Mouse (Mus musculus) heart, adult 8-10 months (tissue): ENCODE data around the gene Cdc34b. TPM values are rescaled to one million over a fixed set of nuclear protein-coding genes. Genes with fewer than 3 reads are reported as not detected.
"Not testable (repeated sequence)": the region's sequence is repeated elsewhere in the genome, so short reads cannot be mapped to it uniquely, and the experiment has no call there.

Source experiments
- DNase-seq: peaks from one replicate; pipeline ENCODE4 v3.0.0; 2022; ENCODE audit warnings: low spot score
- total RNA-seq, 4 experiments: library from RNA; stranded (reverse); gene quantifications; 2 replicates each; pipeline ENCODE4 v1.2.4; 2022

Cdc34b gene
- total RNA-seq, result under 1 TPM; 0.52 to 0.97 (median 0.88) TPM

DNA sequence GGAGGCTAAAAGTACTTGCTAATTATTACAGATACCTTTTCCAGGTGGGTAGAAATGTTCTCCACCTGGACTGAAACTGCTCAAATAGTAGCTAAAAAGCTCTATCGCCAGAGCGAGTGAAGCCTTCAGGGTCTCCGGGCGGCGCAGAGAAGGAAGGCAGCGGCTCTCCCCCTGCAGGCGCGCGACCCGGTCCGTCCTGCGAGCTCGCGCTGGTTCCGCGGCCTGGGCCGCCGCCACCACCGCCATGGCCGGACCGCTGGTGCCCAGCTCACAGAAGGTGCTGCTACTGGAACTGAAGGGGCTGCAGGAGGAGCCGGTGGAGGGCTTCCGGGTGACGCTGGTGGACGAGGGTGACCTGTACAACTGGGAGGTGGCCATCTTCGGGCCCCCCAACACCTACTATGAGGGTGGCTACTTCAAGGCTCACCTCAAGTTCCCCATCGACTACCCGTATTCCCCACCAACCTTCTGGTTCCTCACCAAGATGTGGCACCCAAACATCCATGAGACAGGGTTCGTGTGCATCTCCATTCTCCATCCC lies at the start of gene Cdc34b:
Gene Cdc34b (plus strand): TSS at position 51 of the 541 bp plus-strand sequence.
- DNase-seq, result no peak

DNA sequence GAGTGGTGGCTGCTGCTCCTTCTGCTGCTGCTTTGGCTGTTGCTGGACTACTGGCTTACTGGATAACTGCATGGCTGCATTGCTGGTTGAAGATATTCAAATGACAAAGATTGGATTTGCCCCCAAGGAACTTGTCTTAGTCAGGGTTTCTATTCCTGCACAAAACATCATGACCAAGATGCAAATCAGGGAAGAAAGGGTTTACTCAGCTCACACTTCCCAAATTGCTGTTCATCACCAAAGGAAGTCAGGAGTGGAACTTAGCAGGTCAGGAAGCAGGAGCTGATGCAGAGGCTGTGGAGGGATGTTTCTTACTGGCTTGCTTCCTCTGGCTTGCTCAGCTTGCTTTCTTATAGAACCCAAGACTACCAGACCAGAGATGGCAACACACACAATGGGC lies 49.1 kb upstream of the Cdc34b start:
- not testable (repeated sequence) for DNase-seq

DNA sequence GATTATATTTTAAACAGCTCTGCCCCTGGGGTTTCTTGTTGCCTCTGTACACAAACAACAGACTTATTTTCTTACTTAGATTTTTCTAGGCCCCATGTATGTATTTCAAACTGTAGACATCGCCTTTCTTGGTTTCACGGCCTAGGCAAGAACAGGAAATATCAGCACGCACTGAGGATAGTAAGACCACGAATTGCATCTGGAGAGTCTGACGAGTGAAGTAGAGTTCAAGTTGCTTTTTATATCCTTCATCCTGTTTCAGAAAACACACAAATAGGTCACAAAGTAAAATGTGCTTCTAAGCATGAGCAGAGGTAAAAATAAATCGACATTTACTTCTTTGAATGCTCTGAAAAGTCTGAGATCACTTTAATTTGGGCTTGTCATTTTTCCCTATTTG lies 46.1 kb upstream of the Cdc34b start:
- DNase-seq, result no peak

DNA sequence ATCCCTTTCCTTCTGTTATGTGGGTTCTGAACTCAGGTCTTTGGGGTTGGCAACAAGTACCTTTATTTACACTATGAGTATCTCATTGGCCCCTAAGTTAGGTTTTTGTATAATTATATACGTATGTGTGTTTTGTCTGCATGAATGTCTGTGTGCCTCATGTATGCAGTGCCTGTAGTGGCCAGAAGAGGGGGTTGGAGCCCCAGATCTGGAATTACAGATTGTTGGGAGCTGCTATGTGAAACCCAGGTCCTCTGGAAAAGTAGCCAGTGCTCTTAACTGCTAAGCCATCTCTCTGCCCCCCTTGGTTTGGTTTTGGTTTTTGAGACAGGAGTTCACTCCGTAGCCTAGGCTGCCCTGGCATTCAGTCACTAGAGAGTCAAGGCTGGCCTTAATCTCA lies 44.4 kb upstream of the Cdc34b start:
- DNase-seq, result no peak

DNA sequence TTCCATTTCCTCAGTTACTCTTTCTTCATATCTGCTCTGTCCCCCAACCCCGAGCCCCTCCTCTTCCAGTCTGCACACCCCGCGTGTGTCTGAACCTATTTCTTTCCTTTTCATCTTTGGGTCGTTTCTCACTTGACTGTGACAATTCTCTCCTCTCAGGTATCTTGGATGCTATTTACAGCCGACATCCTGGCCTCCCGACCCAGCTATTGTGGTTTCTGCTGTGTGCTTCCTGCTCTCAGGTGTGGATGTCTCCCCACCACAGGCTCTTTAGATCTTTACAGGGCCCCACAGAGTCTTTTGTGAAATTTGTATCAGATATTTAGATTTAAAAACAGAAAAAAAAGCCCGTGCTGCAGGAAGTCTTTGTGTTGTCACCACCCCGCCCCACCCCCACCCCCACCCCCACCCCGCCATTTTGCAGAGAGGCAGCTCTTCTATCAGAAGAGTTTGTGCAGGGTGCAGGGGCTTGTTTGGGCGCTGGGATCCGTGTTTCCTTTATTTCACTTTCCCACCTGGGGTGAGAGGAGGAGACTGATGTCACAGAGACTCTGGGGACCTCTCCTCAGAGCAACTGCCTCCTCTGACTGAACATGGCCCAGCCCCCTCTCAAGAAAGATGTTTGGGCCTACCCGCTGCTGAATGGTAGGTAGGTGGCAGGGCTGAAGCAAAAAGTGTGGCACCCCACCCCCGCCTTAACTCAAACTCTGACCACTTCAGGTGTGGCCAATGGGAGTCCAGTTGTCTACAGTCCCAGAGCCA lies 43.7 kb upstream of the Cdc34b start:
- DNase-seq, result no peak

DNA sequence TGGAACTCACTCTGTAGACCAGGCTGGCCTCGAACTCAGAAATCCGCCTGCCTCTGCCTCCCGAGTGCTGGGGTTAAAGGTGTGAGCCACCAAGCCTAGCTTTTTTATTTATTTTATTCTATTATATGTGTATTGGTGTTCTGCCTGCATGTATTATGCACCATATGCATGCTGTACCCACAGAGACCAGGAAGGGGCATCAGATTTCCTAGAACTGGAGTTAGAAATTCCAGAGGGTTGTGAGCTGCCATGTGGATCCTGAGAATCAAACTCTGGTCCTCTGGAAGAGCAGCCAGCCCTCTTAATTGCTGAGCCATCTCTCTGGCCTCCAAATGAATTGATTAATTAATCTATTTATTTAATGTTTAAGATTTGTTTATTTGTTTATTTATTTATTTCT lies 42.2 kb upstream of the Cdc34b start:
- DNase-seq, result no peak

DNA sequence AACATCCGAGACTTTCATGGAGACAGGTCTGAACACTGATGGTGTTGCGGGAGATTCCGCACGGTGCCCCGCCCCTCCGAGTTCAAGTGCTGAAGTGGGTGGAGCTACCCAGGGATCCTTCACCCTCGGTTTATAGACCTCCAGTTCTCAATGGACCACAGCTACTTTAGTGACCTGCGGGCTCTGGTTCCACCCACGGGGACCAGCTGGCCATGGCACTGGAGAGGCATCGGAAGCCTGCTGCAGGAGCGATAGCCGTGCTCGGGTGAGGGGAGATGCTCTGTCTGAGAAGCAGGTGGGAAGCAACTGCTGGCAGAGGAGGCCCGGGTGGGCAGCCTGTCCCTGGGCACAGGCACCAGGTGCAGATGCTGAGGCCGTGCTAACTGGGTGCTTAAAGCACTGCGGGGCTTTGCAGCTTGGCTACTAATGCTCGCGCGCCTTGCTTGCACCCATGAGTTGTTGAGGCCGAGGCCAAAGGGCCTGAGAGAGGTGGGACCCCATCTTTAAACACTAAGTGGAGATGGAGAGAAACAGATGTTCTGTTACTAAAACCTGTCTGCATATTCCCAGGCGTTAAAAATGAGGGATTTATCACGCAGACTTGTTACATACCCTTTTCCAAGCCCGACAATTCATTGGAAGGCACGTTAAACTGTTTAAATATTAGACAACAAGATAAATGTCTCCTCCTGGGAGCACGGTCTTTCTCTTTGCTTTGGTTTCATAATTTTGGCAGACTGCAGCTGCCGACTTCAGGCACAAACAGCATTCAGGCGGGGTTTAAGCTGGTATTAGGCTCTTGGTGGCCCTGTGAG lies 40.0 kb upstream of the Cdc34b start:
- no peak for DNase-seq

DNA sequence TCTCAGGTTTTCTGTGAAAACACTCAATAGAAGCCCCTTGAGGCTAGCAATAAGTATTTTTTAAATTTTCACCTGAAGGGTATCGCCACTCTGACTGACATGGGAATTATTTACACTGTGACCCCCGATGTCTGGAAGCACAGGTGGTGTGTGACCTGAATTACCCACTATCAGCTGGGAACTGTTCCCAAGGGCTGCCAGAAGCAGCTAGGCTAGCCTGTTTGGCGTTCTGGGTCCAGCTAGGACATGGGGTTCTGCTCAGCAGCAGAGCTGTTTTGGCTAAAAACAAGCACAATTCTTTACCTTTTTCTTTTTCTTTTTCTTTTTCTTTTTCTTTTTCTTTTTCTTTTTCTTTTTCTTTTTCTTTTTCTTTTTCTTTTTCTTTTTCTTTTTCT lies 39.4 kb upstream of the Cdc34b start:
- DNase-seq, result no peak

DNA sequence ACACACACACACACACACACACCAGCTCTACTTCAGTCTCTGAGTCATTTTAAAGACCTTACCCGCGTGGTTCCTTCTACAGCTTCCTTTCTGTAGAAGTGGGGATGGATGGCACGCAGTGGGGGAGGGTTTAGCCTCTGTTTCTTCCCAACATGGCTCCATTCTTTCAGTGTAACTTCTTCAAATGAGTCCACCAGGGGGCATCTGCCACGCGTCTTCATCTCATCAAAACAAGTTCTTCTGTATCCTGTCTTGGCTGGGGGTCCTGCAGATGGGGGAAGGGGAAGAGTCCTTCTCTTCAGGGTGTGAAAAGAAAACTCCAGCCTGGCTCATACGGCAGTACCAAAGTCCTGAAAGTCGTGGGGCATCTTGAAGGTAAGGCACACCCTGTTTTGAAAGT lies 37.6 kb upstream of the Cdc34b start:
- no peak for DNase-seq

DNA sequence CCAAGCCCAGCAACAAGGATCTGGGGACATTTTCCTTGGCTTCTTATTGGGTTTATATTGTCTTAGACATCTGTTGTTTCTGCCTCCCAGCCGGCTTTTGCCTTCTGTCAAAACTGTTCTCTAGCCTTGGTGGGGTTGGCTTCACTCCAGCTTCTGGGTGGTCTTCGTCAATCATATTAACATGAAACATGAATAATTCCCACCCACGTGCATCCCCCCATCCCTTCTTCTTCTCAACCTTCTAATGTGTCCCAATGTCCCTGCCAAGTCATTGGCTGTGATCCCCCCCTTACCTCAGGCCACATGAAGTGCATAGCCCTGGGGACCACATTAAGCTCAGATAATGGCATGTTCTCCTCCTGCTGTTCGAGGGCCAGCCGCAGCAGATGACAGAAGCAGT lies 37.1 kb upstream of the Cdc34b start, which contains the start of gene Gm11541:
Gene Gm11541 (minus strand): TSS at position 28 of the 400 bp plus-strand sequence.
- DNase-seq, result no peak

DNA sequence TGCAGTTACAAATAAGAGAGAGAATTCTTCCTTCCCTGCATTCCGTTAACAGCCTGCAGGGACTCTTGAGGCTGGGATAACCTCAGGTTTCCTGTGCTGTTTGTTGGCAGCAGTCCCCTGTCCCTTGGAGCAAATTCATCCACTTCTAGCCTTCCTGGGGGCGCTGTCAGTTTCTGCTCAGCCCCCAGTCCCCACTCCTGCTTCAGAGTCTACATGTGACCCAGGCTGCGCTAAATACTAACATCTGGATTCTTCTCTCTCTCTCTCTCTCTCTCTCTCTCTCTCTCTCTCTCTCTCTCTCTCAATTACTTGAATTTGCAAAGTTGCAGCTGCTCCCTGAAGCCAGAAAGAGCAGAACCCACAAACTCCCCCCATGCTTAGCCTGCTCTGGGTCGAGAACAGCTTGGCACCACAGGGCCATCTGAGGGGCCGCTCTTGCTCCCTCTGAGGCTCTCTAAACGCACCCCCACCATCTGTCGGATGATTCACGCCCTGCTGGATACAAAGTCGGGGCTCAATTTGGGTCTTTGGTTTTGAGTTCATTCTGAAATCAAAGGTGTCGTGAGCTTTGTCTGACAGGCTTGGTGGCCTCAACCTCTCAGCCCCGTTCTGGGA lies 28.2 kb upstream of the Cdc34b start:
- no peak for DNase-seq

DNA sequence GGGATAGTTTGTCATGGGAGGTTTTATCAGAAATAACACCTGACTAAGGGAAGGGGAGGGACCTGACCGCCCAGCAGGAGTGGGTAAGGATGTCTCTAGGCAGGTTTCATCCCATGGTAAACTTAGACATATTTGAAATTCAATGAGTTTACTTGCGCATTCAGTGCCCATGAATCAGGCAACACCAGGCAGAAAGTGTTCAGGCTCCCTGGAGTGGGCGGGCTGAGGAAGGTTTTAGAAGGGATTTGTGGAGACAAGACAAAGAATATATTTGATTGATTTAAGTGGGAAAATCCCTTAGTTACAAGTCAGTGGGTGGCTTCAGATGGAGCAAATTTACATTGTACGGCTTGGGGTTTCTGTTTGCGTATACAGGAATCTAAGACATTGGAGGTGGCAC lies 26.0 kb upstream of the Cdc34b start:
- DNase-seq, result no peak

DNA sequence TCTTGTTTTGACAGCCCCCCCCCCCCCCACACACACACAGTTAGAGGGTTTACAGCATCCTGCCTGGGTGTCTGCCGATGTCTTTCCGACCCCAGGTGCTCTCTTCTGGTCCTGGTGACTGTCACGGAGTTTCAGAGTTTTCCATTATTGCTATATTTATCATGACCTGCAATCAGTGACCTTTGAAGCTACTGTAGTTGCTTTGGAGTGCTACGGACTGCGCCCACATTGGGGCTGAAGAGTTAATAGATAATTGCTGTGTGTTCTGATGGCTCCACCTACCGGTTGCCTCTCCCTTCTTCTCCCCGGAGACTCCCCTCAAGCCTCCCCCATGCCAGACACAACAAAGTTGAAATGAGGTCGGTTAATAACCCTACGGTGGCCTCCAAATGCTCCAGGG lies 24.8 kb upstream of the Cdc34b start:
- DNase-seq, result peak; percentile 40

DNA sequence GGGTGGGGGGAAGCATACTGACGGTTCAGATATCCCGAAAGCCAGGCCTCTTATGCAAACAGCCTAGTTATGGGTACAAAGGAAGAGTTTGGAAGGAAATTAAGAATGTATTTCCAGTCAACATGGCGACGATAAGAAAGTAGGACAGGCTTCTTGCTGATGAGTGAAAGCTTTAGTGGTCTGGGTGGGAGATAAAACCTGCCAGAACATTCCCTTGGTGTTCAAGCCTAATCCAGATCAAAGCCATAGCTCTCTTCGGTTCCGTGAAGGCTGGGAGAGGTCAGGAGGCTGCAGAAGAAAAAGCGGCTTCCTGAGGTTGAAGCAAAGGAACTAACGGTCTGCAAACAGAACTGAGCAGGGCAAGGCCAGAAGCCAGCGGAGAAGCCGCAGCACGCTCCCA lies 24.3 kb upstream of the Cdc34b start:
- no peak for DNase-seq

DNA sequence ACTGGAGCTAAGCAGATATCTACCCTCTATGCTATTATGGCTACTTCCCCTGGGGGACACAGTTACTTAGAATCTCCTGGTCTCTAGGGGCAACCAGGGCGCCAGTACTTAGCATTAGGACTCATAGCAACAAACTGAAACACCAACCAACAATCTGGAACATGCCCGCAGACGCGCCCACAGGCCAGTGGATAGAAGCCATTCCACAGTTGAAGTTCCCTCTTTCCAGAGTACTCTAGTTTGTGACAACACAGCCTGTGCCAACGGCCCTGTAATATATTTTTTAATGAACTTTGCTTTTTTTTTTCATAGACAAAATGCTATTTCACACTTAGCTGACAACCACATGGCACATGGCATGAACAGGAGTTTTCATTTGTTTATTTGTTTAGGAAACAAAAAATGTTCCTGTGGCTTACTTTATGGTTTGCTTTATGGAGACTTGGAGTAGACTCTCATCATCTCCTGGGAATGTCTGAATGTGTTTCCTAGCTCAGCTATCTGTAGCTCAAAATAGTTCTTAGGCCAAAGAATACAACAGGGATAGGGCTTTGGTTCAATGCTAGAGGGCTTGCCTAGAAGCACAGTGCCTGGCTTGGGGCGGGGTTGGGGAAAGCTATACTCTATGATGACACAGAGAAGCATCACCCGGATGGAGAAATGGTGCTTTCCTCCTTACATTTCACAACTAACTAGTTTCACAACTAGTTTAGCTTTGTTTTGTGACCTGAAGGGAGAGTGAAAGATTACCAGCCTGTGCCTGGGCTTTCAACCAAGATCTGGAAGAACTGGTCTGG lies 23.3 kb upstream of the Cdc34b start:
- DNase-seq, result no peak

DNA sequence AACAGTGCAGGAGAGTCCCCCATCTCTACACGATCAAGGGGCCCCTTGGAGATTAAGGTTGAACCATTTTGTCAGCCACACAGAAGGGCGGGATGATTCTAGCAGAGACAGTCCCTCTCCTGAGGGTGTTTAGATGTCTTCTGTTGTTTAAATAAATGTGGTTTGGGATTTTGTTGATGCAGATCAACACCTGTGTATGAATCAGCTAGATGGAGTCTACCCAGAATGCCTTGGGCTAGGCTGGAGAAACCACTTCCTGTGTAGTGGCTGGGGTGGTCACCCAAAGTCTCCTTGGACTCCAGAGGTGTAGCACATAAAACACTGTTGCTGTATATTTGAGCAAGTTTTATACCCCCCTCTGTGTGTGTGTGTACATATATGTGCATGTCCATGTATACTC lies 22.4 kb upstream of the Cdc34b start:
- DNase-seq, result no peak

DNA sequence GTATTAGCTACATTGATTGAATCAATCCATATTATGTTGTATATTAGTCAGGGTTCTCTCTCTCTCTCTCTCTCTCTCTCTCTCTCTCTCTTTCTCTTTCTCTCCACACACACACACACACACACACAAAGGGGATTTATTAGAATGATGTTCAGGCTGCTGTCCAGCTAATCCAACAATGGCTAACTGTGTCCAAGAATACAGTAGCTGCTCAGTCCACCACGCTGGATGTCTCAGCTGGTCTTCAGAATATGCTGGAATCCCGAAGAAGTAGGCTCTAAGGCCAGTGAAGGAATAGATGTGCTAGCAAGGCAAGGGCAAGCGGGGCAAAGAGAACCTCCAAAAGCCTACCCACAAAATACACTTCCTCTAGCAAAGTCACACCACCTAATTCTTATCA lies 14.3 kb upstream of the Cdc34b start:
- no peak for DNase-seq

DNA sequence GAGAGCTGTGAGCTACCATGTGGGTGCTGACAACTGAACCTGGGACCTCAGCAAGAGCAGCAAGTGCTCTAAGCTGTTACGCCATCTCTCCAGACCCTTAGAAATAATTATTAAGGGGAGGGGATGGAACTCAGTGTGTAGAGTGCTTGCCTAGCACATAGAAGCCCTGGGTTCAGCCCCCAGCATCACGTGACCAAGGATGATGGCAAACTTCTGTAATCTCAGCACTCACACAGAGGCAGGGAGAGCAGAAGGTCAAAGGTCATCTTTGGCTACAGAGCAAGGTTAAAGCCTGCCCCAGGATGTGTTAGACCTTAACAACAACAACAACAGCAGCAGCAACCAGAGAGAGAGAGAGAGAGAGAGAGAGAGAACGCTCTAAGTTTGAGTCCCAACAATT lies 13.0 kb upstream of the Cdc34b start:
- DNase-seq, result no peak

DNA sequence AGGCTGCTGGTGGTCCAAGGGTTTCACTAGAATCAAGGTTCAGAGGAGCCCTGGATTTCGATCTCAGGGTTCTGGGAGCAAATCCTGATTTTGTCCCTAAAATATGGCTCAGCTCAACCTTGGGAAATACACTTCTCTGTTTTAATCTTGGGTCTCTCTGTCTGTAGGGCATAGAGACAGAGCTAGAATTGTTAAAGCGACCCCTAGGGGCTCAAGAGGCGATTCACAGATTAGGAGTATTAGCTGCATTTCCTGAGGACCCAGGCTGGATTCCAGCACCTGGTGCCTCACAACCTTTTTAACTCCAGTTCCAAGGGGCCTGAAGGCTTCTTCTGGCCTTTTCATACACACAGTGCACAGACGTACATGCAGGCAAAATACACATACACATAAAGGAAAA lies 12.0 kb upstream of the Cdc34b start:
- no peak for DNase-seq

DNA sequence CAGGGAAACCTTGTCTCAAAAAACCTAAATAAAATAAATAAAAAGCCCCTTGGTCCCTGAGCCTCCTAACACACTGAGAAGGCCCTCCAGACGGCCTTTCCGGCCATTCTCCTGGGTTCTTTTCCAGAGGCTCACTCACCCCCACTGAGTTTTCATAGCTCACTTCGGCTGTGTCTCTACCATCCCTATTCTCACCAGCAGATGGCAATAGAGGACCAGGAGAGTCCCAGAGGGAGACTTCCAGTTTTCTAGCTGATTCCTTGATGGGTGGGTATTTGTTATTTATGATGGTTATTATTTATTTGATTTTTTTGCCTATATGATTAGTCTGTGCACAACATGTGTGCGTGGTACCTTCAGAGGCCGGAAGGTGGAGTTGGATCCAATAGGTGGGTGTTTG lies 11.3 kb upstream of the Cdc34b start:
- peak; percentile 71 for DNase-seq

DNA sequence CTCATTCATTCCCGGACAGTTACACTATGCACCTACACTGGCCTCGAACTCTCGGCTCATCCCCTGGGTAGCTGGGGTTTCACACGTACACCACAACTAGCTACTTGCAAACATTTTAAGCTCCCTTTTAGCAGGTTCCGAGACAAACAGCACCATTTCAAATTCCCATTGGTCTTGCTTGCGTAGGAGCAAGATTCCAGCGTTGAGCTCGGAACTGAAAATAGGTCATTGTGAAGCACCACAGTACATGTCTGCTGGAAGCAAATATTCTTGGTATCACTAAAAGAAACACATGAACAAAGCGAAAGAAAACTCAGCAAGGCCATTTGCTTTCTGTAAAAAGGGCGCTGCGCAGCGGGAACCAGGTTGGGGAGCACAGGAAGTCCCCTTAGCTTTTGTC lies 10.4 kb upstream of the Cdc34b start:
- no peak for DNase-seq

DNA sequence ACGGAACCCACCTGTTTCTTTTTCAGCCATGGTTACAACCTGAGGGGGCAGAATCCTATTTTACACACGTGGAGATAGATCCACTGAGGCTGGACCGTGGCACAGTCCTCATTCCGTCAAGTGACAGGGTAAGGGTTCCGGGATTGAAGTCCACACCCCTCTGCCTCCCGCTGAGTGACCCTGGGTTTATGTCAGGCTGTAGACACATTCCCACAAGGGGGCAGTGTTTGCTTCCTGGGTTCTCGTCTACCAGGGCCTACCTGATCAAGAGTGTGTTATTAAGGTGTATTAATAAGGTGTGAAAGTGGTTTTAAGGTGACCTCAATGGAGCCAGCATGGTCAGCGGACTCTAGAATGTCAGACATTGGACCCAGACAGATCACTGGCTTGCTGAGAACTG lies 8.8 kb upstream of the Cdc34b start:
- DNase-seq, result no peak
